Mouse (Mus musculus) CD4-positive, CD25-positive, alpha-beta regulatory T cell, adult 4 months (primary cell): ENCODE data around the gene Lipn. TPM values are rescaled to one million over a fixed set of nuclear protein-coding genes. Genes with fewer than 3 reads are reported as not detected.

ENCODE experiments used
- ATAC-seq: one replicate; pipeline ENCODE4 v1.8.0; 2017
- polyA plus RNA-seq, 2 experiments: library from polyadenylated mRNA; unstranded; fragments of 100-300 nt; shearing (Covaris generic); gene quantifications; one replicate each; pipeline ENCODE4 v1.2.1; 2017

The Lipn gene
- polyA plus RNA-seq = not detected

GRCm38 (mm10) chr19:34066779-34067472 is at the start of gene Lipn:
Gene Lipn (plus strand): TSS chr19:34067358.
- ATAC-seq = no peak

DNA sequence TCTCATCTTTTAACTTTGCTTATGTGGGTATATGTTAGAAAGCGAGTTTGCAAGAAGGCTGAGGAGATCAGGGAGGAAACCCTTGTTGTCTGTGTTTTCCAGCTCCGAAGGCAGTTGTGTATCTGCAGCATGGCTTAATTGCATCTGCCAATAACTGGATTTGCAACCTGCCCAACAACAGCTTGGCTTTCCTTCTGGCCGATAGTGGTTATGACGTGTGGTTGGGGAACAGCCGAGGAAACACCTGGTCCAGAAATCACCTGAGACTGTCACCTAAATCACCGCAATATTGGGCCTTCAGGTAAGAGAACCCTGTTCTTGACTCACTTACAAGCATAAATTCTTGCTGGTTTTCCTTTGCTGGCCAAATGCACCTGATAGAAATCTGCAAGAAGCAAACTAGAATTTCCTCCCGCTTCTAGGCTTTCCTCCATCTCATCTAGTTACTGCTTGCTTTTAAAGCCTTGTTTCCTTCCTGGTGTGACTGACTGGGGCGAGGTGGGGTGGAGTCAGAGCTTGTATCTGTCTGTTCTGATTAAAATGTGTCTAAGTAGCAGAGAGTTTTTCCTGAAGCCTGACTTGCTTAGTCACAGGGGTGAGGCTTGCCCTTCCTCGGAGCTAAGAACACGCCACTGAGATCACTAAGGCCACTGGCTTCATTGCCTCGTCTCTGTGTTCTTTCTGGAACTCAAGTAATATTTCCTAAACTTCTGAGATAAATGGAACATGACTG is 45.6 kb upstream of the Lipn start:
- no peak for ATAC-seq

DNA sequence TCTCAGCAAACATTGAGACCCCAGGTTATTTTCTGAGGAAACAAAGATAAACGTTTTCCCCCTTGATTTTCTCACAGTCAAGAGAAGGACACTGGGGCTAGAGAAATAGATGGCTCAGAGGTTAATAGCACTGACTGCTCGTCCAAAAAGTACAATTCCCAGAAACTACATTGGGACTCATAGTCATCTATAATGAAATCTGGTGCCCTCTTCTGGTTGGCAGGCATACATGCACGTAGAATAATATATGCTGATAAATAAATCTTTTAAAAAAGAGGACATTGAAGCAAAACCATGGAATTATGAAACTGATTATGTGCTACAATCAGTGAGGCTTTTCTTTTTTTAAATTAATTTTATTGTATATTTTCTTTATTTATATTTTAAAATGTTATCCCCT is 44.4 kb upstream of the Lipn start:
- ATAC-seq = no peak

DNA sequence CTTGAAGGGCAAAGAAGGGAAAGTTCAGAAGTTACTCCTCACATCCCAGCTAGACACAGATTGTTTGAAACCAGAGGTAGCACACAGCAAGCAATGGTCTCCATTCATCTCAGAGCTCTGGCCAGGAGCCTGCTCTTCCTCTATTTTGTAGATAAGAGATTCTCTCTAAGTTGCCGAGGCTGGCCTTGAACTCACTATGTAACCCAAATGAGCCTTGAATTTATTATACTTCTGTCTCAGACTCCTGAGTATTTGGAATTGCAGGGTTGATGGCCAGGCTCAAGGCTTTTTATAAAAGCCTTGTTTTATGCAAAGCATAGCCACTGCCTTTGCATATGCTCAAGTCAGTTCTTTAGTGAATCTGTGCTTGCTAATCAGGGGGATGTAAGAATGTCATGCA is 27.4 kb upstream of the Lipn start:
- ATAC-seq = no peak

- ATAC-seq = no peak
These were observed 24.1 kb upstream of the Lipn start for GRCm38 (mm10) chr19:34043008-34043407.

- ATAC-seq = no peak
These were observed 17.7 kb upstream of the Lipn start for GRCm38 (mm10) chr19:34049371-34050039.

DNA sequence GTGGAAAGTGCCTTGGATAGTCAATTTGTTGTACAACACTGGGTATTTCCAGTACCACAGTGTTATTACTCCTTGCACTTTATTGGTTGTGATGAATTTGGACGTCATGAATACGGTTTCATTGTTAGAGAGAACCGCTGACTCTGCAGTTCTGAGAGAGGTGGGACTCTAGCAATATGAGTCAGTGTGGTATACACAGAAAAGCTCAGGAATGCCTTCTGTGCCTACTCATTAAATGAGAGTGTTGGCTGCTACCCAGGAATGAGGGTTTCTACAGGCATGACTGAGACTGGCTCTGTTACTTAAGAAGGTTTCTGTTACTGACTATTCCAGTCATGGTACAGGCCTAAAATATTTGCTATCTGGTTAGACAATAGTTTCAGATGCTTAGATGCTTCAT is 15.7 kb upstream of the Lipn start:
- no peak for ATAC-seq

GRCm38 (mm10) chr19:34063547-34063946 is 3.6 kb upstream of the Lipn start:
- no peak for ATAC-seq

DNA sequence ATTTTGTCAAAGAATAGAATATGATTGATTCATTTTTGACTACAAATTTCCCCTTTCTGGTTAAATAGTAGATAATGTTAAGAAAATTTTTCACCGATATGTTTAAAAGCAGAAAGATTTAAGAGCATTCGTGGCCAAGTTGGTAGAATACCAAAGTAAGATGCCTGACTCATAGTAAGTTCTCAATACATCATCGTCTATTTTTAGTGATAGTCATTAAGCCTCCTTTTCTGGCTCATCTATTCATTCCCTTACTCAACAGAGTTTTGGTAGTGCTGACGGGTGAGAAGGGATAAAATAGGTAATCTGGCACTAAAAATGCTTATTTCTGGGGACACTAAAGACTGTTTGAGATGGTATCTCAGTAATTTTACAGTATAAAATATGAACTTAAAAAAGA is 3.1 kb upstream of the Lipn start:
- no peak for ATAC-seq

DNA sequence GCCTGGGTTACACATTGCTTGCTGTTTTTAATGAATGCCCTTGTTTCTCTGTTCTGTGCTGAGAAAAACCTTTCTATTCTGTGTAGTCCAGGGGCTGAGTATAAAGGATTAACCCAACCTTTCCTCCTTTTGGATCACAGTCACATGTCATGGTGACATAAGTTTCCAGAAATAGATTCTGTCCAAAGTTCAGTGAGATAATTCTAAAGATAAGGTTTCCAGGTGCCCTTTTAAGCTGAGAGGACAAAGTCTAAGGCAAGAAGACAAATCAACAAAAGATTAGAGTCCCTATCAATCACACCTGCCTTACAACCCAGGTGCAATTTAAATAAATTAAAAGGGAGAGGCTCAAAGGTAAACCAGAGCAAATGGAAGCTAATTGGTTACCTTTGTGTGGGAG is 7.1 kb downstream of the Lipn start:
- ATAC-seq = no peak

DNA sequence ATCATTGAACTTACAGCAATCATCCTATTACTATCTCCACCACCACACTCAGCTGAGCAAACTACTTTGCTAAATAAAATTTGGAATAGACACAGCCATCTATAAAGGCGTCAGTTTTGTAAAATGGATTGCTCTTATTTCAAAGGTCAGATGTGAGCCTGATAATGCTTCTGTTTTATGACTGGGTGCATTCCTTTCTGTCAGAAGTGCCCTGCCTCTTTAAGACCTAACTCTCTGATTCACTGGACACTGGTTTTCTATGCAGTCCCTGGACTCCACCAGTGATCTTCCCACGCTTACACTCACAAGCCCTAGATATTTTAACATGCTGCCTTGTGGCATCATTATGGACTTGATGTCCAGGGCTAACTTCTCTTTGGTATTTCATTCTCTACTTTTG is 11.0 kb downstream of the Lipn start:
- ATAC-seq = no peak

DNA sequence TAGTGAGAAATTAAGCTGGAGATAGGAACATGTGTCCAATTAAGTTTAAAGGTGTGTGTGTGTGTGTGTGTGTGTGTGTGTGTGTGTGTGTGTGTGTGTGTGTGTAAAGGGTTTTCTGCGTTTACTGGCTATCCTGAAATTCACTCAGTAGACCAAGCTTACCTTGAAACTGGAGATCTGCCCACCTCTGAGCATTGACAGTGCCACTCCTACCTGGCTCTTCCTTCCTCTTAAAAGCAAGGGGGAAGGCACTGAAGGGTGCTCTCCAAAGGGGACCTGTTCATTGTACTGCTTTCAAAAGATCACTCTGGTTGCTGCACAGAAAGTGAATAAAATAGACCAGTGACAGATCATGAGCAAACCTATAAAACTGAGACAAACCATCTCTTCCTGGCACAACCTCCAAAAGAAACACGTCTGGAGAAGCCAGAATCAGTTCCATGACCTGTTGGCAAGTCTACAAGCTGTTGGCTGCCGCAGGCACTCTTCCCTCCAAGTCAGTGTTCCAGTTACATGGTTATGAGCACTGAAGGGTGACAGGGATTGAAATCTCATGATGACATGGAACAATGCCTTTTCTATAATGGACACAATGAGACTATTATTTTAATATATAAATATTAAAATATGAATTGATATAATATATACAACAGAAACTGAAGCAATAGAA is 22.0 kb downstream of the Lipn start:
- no peak for ATAC-seq

DNA sequence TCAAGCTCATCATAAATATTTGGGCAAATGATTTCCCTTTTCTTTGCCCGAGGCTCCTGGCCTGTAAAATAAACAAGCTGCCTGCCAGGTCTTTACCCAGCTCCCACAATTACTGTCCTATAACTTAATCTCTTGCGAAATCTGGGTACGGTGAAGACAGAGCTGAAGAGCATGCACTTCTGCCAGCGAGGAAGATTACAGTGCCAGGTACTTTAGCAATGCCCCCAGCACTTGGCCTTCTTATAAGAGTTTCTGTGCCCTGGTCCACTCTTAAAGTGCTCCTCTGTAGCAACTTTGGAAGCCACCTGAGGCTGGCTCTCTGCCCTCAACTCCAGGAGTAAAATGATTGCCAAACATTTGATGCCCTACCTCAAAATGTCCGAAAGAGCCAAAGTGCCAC is 28.2 kb downstream of the Lipn start:
- no peak for ATAC-seq

DNA sequence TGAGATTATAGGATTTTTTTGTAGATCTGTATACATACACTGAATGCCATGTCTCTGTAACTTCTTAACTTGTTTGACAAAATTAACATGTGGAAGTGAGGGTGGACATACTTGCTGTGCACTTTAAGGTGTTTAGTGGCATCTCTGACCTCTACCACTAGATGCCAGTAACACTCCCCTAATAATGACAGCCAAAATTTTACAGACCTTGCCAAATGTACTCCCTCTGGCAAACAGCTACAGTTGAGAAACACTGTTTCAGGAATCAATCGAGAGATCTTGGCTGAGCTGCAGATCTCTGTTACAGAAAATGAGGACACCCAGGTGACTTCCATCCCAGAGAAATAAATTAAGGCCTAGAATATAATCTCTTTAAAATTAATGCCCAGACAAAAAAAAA is 29.1 kb downstream of the Lipn start:
- no peak for ATAC-seq

DNA sequence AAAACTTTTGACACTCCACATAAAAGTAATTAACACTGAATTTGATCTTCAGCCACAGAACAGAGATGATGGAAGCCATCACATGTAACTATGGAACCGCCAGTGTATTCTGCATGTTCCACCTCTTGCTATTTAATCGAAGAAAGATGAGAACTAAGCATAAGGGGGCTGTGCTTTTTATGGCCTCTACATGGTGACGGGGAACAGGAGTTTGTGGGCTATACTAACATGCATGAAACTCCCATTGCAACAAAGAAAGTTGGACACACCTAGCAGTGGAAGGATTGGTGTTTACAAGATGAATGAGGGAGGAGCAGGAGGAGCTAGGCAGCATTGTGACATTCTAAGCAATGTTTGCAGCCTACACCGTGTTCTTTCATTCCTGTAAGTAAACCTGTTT is 33.5 kb downstream of the Lipn start, which contains the start of gene Lipm:
Gene Lipm (plus strand): TSS at position 301 of the 400 bp plus-strand sequence.
- ATAC-seq = no peak

DNA sequence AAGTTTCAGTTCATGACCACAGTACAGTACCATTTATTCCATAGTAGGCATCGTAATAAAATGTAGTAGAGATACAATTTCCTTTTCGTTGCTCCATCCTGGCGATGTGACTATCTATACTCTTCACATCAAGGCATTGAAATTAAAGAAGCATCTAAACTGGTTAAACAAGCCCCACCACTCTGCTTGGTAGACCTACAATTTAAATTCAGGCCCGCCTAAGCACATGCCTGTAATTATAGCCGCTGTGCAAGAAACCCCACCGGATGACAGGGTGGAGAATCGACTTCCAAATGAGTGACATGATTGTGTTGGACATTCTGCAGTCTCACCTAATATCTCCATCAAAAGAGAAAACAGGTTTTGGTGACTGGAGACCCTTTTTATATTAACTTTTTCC is 34.7 kb downstream of the Lipn start:
- no peak for ATAC-seq

DNA sequence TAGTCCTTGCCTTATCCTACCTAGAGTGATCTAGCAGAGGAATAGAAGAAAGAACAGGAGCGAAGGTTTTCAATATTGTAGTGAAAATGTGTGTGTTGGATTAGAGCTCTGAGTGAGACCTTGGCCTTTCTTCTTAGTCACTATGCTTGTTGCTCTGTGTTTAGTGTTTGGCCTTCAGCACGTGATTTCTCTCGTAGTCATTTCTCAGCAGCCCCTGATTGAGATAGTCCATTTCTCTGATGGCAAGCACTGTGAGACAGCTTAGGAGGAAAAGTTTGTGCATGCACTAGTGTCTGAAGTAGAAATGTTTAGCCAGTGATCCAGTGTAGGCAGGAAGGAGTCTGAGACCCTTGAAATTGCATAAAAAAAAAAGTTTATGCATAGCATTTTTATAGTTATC is 37.7 kb downstream of the Lipn start:
- ATAC-seq = no peak

DNA sequence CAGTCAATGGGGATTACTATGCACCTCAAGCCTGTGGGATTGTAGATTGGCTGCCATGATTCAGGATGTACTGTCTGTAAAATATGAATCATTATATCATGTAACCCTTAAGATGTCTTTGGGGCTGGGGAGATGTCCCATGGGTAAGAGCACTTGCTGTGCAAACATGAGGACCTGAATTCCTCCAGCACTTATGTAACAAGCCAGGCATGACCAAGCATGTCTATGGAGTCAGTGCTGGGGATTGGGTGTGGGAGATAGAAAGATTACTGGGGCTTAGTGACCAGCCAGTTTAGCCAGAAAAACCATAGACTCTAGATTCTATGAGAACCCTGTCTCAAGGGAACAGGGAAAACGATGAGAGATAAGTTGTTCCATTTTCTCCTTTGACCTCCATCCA is 51.9 kb downstream of the Lipn start:
- ATAC-seq = no peak

DNA sequence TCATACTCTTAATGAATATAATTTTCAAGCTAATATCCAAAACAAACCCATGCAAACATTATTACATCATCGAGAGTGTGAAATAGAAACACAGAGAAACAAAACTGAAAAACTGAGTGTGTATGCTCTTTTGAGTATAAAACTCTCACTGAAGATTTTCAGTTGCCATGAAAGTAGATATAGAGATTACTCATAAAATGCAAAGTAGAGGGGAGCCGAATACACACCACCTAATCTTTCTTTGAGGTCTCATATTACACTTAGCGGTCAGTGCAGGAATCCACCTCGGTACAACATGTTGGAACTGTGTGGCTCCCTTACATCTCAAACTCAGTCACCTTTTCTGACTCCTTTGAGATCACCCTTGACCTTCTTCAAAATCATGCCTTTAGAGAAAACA is 52.5 kb downstream of the Lipn start:
- ATAC-seq = peak; percentile 45

- peak; percentile 74 for ATAC-seq
These were observed 53.1 kb downstream of the Lipn start for GRCm38 (mm10) chr19:34120107-34120731.
